Mouse (Mus musculus): ENCODE measurements around the gene Dhdh. TPM values are rescaled to one million over a fixed set of nuclear protein-coding genes. Genes with fewer than 3 reads are reported as not detected.
"Not testable (repeated sequence)": the region's sequence is repeated elsewhere in the genome, so short reads cannot be mapped to it uniquely, and the experiment has no call there.

The Dhdh gene
- polyA plus RNA-seq, 1 experiment from 2014 or later = 1.4 TPM

GRCm38 (mm10) chr7:45466283-45467089 is 22.1 kb downstream of the Dhdh start, which contains the start of gene Bax:
Bax (minus strand) TSS chr7:45466898.
- Histone ChIP-seq H3K4me2 (ENCODE audit: low read length) (peak within 1 kb of the TSS; percentile 92), H3K9ac (ENCODE audit: low read length) (peak within 1 kb of the TSS; percentile 88), H3K4me1 (ENCODE audit: control insufficient read depth, insufficient read depth, low read length) (peaks cover 9% of the 10 kb centered on the region; the same call in 1 of the 2 replicates), H3K36me3 (ENCODE audit: control insufficient read depth, insufficient read depth, low read length) (peaks cover 40% of the 10 kb centered on the region), H3K4me3 (ENCODE audit: low read depth, low read length) (peak within 1 kb of the TSS; percentile 86), H3K9me3 (replicated peaks; ENCODE audit: control insufficient read depth, low read length) (no peaks in the 10 kb centered on the region), H3K27ac (ENCODE audit: low read depth, low read length) (peak within 1 kb of the TSS; percentile 52), H3K27me3 (replicated peaks; ENCODE audit: control insufficient read depth, insufficient read depth, low read length) (no peaks in the 10 kb centered on the region)
- ATAC-seq (peak; percentile 87), DNase-seq (ENCODE audit: low spot score) (peak; percentile 99)
- under 1% methylated on average over 55 of the region's 58 CpGs for WGBS

- H3K27me3 ChIP-seq (replicated peaks; ENCODE audit: control insufficient read depth, insufficient read depth, low read length) = no peaks in the 10 kb centered on the region
- H3K4me1 ChIP-seq (ENCODE audit: control insufficient read depth, insufficient read depth, low read length) = peaks cover 11% of the 10 kb centered on the region
- H3K27ac ChIP-seq (ENCODE audit: low read depth, low read length) = no peak overlapping the region
- DNase-seq (ENCODE audit: low spot score) (no peak), ATAC-seq (no peak)
- H3K9me3 ChIP-seq (replicated peaks; ENCODE audit: control insufficient read depth, low read length) = no peaks in the 10 kb centered on the region
- 86% methylated on average over 9 of the region's 9 CpGs for WGBS
- peak overlapping the region; percentile 86 for H3K4me3 ChIP-seq (ENCODE audit: low read depth, low read length)
- peaks cover 44% of the 10 kb centered on the region for H3K36me3 ChIP-seq (ENCODE audit: control insufficient read depth, insufficient read depth, low read length)
- H3K4me2 ChIP-seq (ENCODE audit: low read length) = peak overlapping the region; percentile 92
- H3K9ac ChIP-seq (ENCODE audit: low read length) = peak overlapping the region; percentile 88; the same call in 1 of the 2 replicates
Observed at GRCm38 (mm10) chr7:45465549-45465948, 23.1 kb downstream of the Dhdh start.

GRCm38 (mm10) chr7:45465112-45465511 is 23.5 kb downstream of the Dhdh start:
- Histone ChIP-seq H3K9ac (ENCODE audit: low read length) (peak overlapping the region; percentile 88; the same call in 1 of the 2 replicates), H3K4me2 (ENCODE audit: low read length) (peak overlapping the region; percentile 92; the same call in 1 of the 2 replicates), H3K27me3 (replicated peaks; ENCODE audit: control insufficient read depth, insufficient read depth, low read length) (no peaks in the 10 kb centered on the region), H3K36me3 (ENCODE audit: control insufficient read depth, insufficient read depth, low read length) (peaks cover 44% of the 10 kb centered on the region), H3K27ac (ENCODE audit: low read depth, low read length) (no peak overlapping the region), H3K9me3 (replicated peaks; ENCODE audit: control insufficient read depth, low read length) (no peaks in the 10 kb centered on the region), H3K4me1 (ENCODE audit: control insufficient read depth, insufficient read depth, low read length) (peaks cover 16% of the 10 kb centered on the region), H3K4me3 (ENCODE audit: low read depth, low read length) (no peak overlapping the region)
- ATAC-seq = no peak
- 93% methylated on average over 12 of the region's 12 CpGs for WGBS
- DNase-seq (ENCODE audit: low spot score) = no peak

DNA sequence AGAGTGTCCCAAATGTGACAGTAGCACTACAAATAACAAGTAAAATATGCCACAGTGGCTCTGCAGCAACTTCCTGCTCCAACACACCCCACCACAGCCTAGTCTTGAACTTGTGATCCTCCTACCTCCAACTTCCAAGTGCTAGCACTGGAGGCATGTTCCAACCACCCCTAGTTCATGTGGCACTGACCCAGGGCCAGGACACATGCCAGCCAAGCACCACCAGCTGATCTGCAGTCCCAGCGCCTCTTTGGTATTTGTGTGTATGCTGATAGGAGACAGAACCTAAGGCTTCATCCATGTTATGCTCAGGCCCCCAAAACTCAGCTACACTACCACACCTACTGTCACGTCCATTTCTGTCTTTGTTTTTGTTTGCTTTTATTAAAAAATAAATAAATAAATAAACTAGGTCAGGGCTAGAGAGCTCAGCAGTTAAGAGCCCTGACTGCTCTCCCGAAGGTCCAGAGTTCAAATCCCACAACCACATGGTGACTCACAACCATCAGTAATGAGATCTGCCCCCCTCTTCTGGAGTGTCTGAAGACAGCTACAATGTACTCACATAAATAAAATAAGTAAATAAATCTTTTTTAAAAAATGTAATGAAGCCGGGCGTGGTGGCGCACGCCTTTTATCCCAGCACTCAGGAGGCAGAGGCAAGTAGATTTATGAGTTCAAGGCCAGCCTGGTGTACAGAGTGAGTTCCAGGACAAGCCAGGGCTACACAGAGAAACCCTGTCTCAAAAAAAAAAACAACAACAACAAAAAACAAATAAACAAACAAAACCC is 24.4 kb downstream of the Dhdh start:
- peaks cover 44% of the 10 kb centered on the region for H3K36me3 ChIP-seq (ENCODE audit: control insufficient read depth, insufficient read depth, low read length)

GRCm38 (mm10) chr7:45462868-45463267 is 25.7 kb downstream of the Dhdh start:
- Histone ChIP-seq H3K36me3 (ENCODE audit: control insufficient read depth, insufficient read depth, low read length) (peaks cover 51% of the 10 kb centered on the region), H3K4me1 (ENCODE audit: control insufficient read depth, insufficient read depth, low read length) (peaks cover 21% of the 10 kb centered on the region)
- H3K4me2 ChIP-seq (ENCODE audit: low read length); H3K9ac ChIP-seq (ENCODE audit: low read length); H3K27ac ChIP-seq (ENCODE audit: low read depth, low read length); ATAC-seq; DNase-seq (ENCODE audit: low spot score); H3K4me3 ChIP-seq (ENCODE audit: low read depth, low read length); H3K9me3 ChIP-seq (replicated peaks; ENCODE audit: control insufficient read depth, low read length); H3K27me3 ChIP-seq (replicated peaks; ENCODE audit: control insufficient read depth, insufficient read depth, low read length): not testable (repeated sequence)
- 77% methylated on average over 4 of the region's 4 CpGs for WGBS

More for the DNA sequence above, 24.4 kb downstream of the Dhdh start:
- H3K9me3 ChIP-seq (replicated peaks; ENCODE audit: control insufficient read depth, low read length) = no peaks in the 10 kb centered on the region
- no peak overlapping the region for H3K4me3 ChIP-seq (ENCODE audit: low read depth, low read length)
- ATAC-seq = no peak
- no peak overlapping the region for H3K9ac ChIP-seq (ENCODE audit: low read length)
- H3K4me2 ChIP-seq (ENCODE audit: low read length) = no peak overlapping the region
- DNase-seq (ENCODE audit: low spot score) = no peak
- peaks cover 17% of the 10 kb centered on the region for H3K4me1 ChIP-seq (ENCODE audit: control insufficient read depth, insufficient read depth, low read length)
- H3K27ac ChIP-seq (ENCODE audit: low read depth, low read length) = no peak overlapping the region
- 92% methylated on average over 7 of the region's 7 CpGs for WGBS
- H3K27me3 ChIP-seq (replicated peaks; ENCODE audit: control insufficient read depth, insufficient read depth, low read length) = no peaks in the 10 kb centered on the region

DNA sequence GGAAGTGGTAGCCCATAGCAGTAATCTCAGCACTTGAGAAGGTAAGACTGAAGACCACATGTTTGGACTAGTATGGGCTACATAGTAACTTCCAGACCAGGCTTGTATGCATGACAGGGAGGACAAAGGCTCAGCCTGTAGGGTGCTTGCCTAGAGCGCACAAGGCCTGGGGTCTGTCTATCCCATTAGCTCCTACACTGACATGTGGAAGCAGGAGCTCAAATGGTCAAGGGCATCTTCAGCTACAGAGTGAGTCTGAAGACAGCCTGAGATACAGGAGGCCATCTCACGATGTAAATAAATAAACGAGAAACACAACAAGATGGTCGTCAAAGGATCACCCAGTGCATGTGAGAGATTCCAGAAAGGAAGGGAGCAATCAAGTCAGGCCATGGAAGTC is 26.3 kb downstream of the Dhdh start:
- H3K9me3 ChIP-seq (replicated peaks; ENCODE audit: control insufficient read depth, low read length) = no peaks in the 10 kb centered on the region
- ATAC-seq (no peak), DNase-seq (ENCODE audit: low spot score) (no peak)
- H3K27ac ChIP-seq (ENCODE audit: low read depth, low read length) = no peak overlapping the region
- no peak overlapping the region for H3K4me2 ChIP-seq (ENCODE audit: low read length)
- H3K4me1 ChIP-seq (ENCODE audit: control insufficient read depth, insufficient read depth, low read length) = peaks cover 27% of the 10 kb centered on the region
- no peaks in the 10 kb centered on the region for H3K27me3 ChIP-seq (replicated peaks; ENCODE audit: control insufficient read depth, insufficient read depth, low read length)
- 85% methylated on average over 4 of the region's 4 CpGs for WGBS
- H3K9ac ChIP-seq (ENCODE audit: low read length) = no peak overlapping the region
- peaks cover 57% of the 10 kb centered on the region for H3K36me3 ChIP-seq (ENCODE audit: control insufficient read depth, insufficient read depth, low read length)
- no peak overlapping the region for H3K4me3 ChIP-seq (ENCODE audit: low read depth, low read length)

GRCm38 (mm10) chr7:45461781-45462180 is 26.8 kb downstream of the Dhdh start:
- Histone ChIP-seq H3K4me2 (ENCODE audit: low read length) (no peak overlapping the region), H3K9ac (ENCODE audit: low read length) (no peak overlapping the region), H3K4me3 (ENCODE audit: low read depth, low read length) (no peak overlapping the region), H3K27me3 (replicated peaks; ENCODE audit: control insufficient read depth, insufficient read depth, low read length) (no peaks in the 10 kb centered on the region), H3K36me3 (ENCODE audit: control insufficient read depth, insufficient read depth, low read length) (peaks cover 62% of the 10 kb centered on the region), H3K9me3 (replicated peaks; ENCODE audit: control insufficient read depth, low read length) (no peaks in the 10 kb centered on the region), H3K27ac (ENCODE audit: low read depth, low read length) (no peak overlapping the region), H3K4me1 (ENCODE audit: control insufficient read depth, insufficient read depth, low read length) (peaks cover 32% of the 10 kb centered on the region)
- DNase-seq (ENCODE audit: low spot score) (no peak), ATAC-seq (no peak)
- 96% methylated on average over 4 of the region's 4 CpGs for WGBS

- Histone ChIP-seq H3K9ac (ENCODE audit: low read length) (no peak overlapping the region), H3K9me3 (replicated peaks; ENCODE audit: control insufficient read depth, low read length) (no peaks in the 10 kb centered on the region), H3K4me2 (ENCODE audit: low read length) (no peak overlapping the region), H3K4me1 (ENCODE audit: control insufficient read depth, insufficient read depth, low read length) (peaks cover 33% of the 10 kb centered on the region), H3K36me3 (ENCODE audit: control insufficient read depth, insufficient read depth, low read length) (peaks cover 64% of the 10 kb centered on the region), H3K27ac (ENCODE audit: low read depth, low read length) (peak overlapping the region; percentile 98; the same call in 1 of the 2 replicates), H3K4me3 (ENCODE audit: low read depth, low read length) (no peak overlapping the region), H3K27me3 (replicated peaks; ENCODE audit: control insufficient read depth, insufficient read depth, low read length) (no peaks in the 10 kb centered on the region)
- ATAC-seq (no peak), DNase-seq (ENCODE audit: low spot score) (no peak)
- whole genome bisulfite sequencing = 65% methylated on average over 5 of the region's 5 CpGs
Observed at GRCm38 (mm10) chr7:45461326-45461725, 27.3 kb downstream of the Dhdh start.
